Mouse (Mus musculus): Measurements from ENCODE around the gene Acr. TPM values are rescaled to one million over a fixed set of nuclear protein-coding genes. Genes with fewer than 3 reads are reported as not detected.

The Acr gene
- polyA plus RNA-seq, 1 experiment from 2014 or later = not detected

GRCm38 (mm10) chr15:89557179-89557995 lies 10.7 kb upstream of the Acr start:
- peak overlapping the region; percentile 43 for H3K4me2 ChIP-seq (replicated peaks; ENCODE audit: low read depth)
- no peak overlapping the region for H3K9ac ChIP-seq (ENCODE audit: low read length)
- peak; percentile 35; the same call in 1 of the 2 replicates for ATAC-seq (ENCODE audit: low FRiP score, low TSS enrichment)
- H3K4me3 ChIP-seq (ENCODE audit: low read depth, low read length) = peak overlapping the region; percentile 17; the same call in 1 of the 2 replicates
- no peaks in the 10 kb centered on the region; the same call in 1 of the 2 replicates for H3K4me1 ChIP-seq (replicated peaks; ENCODE audit: control insufficient read depth, insufficient read depth)
- TF ChIP-seq EP300 (optimal IDR thresholded peaks at IDR 0.05) (no peak), CTCF (IDR thresholded peaks at IDR 0.05; ENCODE audit: low read depth) (no peak; the same call in 1 of the 2 replicates)
- H3K9me3 ChIP-seq (ENCODE audit: control insufficient read depth, low read length) = no peaks in the 10 kb centered on the region
- H3K27ac ChIP-seq (replicated peaks) = no peak overlapping the region
- DNase-seq (ENCODE audit: low spot score) = no peak
- H3K36me3 ChIP-seq (ENCODE audit: control insufficient read depth, insufficient read depth, low read length) = no peaks in the 10 kb centered on the region
- WGBS = 19% methylated on average over 37 of the region's 40 CpGs
- no peaks in the 10 kb centered on the region for H3K27me3 ChIP-seq (ENCODE audit: control insufficient read depth, insufficient read depth, low read length)

GRCm38 (mm10) chr15:89557996-89558390 lies 10.1 kb upstream of the Acr start:
- Histone ChIP-seq H3K9ac (ENCODE audit: low read length) (no peak overlapping the region), H3K27me3 (ENCODE audit: control insufficient read depth, insufficient read depth, low read length) (no peaks in the 10 kb centered on the region), H3K9me3 (ENCODE audit: control insufficient read depth, low read length) (no peaks in the 10 kb centered on the region), H3K36me3 (ENCODE audit: control insufficient read depth, insufficient read depth, low read length) (no peaks in the 10 kb centered on the region), H3K27ac (replicated peaks) (no peak overlapping the region), H3K4me1 (replicated peaks; ENCODE audit: control insufficient read depth, insufficient read depth) (no peaks in the 10 kb centered on the region; the same call in 1 of the 2 replicates), H3K4me3 (ENCODE audit: low read depth, low read length) (peak overlapping the region; percentile 17), H3K4me2 (replicated peaks; ENCODE audit: low read depth) (peak overlapping the region; percentile 43)
- no peak for TF ChIP-seq EP300 (optimal IDR thresholded peaks at IDR 0.05)
- TF ChIP-seq CTCF (IDR thresholded peaks at IDR 0.05; ENCODE audit: low read depth) = no peak
- WGBS = 21% methylated on average over 34 of the region's 34 CpGs
- DNase-seq (ENCODE audit: low spot score) = no peak
- ATAC-seq (ENCODE audit: low FRiP score, low TSS enrichment) = no peak

GRCm38 (mm10) chr15:89559202-89559731 lies 8.9 kb upstream of the Acr start:
- no peak overlapping the region for H3K4me2 ChIP-seq (replicated peaks; ENCODE audit: low read depth)
- H3K4me1 ChIP-seq (replicated peaks; ENCODE audit: control insufficient read depth, insufficient read depth) = no peaks in the 10 kb centered on the region; the same call in 1 of the 2 replicates
- no peak overlapping the region for H3K4me3 ChIP-seq (ENCODE audit: low read depth, low read length)
- no peak for DNase-seq (ENCODE audit: low spot score)
- H3K9me3 ChIP-seq (ENCODE audit: control insufficient read depth, low read length) = no peaks in the 10 kb centered on the region
- H3K9ac ChIP-seq (ENCODE audit: low read length) = no peak overlapping the region
- 61% methylated on average over 10 of the region's 10 CpGs for WGBS
- peak; percentile 39; the same call in 1 of the 2 replicates for ATAC-seq (ENCODE audit: low FRiP score, low TSS enrichment)
- no peak for TF ChIP-seq CTCF (IDR thresholded peaks at IDR 0.05; ENCODE audit: low read depth)
- no peak for TF ChIP-seq EP300 (optimal IDR thresholded peaks at IDR 0.05)
- no peaks in the 10 kb centered on the region for H3K27me3 ChIP-seq (ENCODE audit: control insufficient read depth, insufficient read depth, low read length)
- H3K36me3 ChIP-seq (ENCODE audit: control insufficient read depth, insufficient read depth, low read length) = no peaks in the 10 kb centered on the region
- H3K27ac ChIP-seq (replicated peaks) = no peak overlapping the region

- no peak overlapping the region for H3K4me2 ChIP-seq (replicated peaks; ENCODE audit: low read depth)
- DNase-seq (ENCODE audit: low spot score) (no peak), ATAC-seq (ENCODE audit: low FRiP score, low TSS enrichment) (no peak)
- TF ChIP-seq CTCF (IDR thresholded peaks at IDR 0.05; ENCODE audit: low read depth) = no peak
- TF ChIP-seq EP300 (optimal IDR thresholded peaks at IDR 0.05) = no peak
- no peaks in the 10 kb centered on the region for H3K4me1 ChIP-seq (replicated peaks; ENCODE audit: control insufficient read depth, insufficient read depth)
- no peaks in the 10 kb centered on the region for H3K36me3 ChIP-seq (ENCODE audit: control insufficient read depth, insufficient read depth, low read length)
- no peak overlapping the region for H3K9ac ChIP-seq (ENCODE audit: low read length)
- H3K27ac ChIP-seq (replicated peaks) = no peak overlapping the region
- no peaks in the 10 kb centered on the region for H3K9me3 ChIP-seq (ENCODE audit: control insufficient read depth, low read length)
- H3K4me3 ChIP-seq (ENCODE audit: low read depth, low read length) = no peak overlapping the region
- WGBS = 65% methylated on average over 8 of the region's 8 CpGs
- H3K27me3 ChIP-seq (ENCODE audit: control insufficient read depth, insufficient read depth, low read length) = no peaks in the 10 kb centered on the region
These were observed 4.0 kb downstream of the Acr start for GRCm38 (mm10) chr15:89572147-89572546.

- Histone ChIP-seq H3K4me1 (replicated peaks; ENCODE audit: control insufficient read depth, insufficient read depth) (no peaks in the 10 kb centered on the region), H3K36me3 (ENCODE audit: control insufficient read depth, insufficient read depth, low read length) (no peaks in the 10 kb centered on the region), H3K4me2 (replicated peaks; ENCODE audit: low read depth) (no peak overlapping the region), H3K27ac (replicated peaks) (no peak overlapping the region), H3K9me3 (ENCODE audit: control insufficient read depth, low read length) (no peaks in the 10 kb centered on the region), H3K9ac (ENCODE audit: low read length) (no peak overlapping the region), H3K27me3 (ENCODE audit: control insufficient read depth, insufficient read depth, low read length) (no peaks in the 10 kb centered on the region), H3K4me3 (ENCODE audit: low read depth, low read length) (no peak overlapping the region)
- TF ChIP-seq CTCF (IDR thresholded peaks at IDR 0.05; ENCODE audit: low read depth) (no peak), EP300 (optimal IDR thresholded peaks at IDR 0.05) (no peak)
- ATAC-seq (ENCODE audit: low FRiP score, low TSS enrichment) (no peak), DNase-seq (ENCODE audit: low spot score) (no peak)
- 88% methylated on average over 7 of the region's 7 CpGs for WGBS
These were observed 14.4 kb downstream of the Acr start for GRCm38 (mm10) chr15:89582494-89582893.

- DNase-seq (ENCODE audit: low spot score) = no peak
- Histone ChIP-seq H3K4me1 (replicated peaks; ENCODE audit: control insufficient read depth, insufficient read depth) (no peaks in the 10 kb centered on the region), H3K4me2 (replicated peaks; ENCODE audit: low read depth) (no peak overlapping the region), H3K36me3 (ENCODE audit: control insufficient read depth, insufficient read depth, low read length) (no peaks in the 10 kb centered on the region), H3K9me3 (ENCODE audit: control insufficient read depth, low read length) (no peaks in the 10 kb centered on the region), H3K4me3 (ENCODE audit: low read depth, low read length) (no peak overlapping the region), H3K9ac (ENCODE audit: low read length) (no peak overlapping the region), H3K27ac (replicated peaks) (no peak overlapping the region), H3K27me3 (ENCODE audit: control insufficient read depth, insufficient read depth, low read length) (no peaks in the 10 kb centered on the region)
- 85% methylated on average over 5 of the region's 5 CpGs for WGBS
- TF ChIP-seq EP300 (optimal IDR thresholded peaks at IDR 0.05) = no peak
- no peak for TF ChIP-seq CTCF (IDR thresholded peaks at IDR 0.05; ENCODE audit: low read depth)
- ATAC-seq (ENCODE audit: low FRiP score, low TSS enrichment) = no peak
These were observed 17.0 kb downstream of the Acr start for GRCm38 (mm10) chr15:89585101-89585500.
